Mouse (Mus musculus) brain, adult 10 weeks (tissue): ENCODE data around the gene 9430015G10Rik. TPM values are rescaled to one million over a fixed set of nuclear protein-coding genes. Genes with fewer than 3 reads are reported as not detected.

ENCODE experiments used
- polyA plus RNA-seq: library from polyadenylated mRNA; stranded (reverse); fragments of 350-450 nt; fragmentation: Illumina TruSeq; extraction: RNeasy Lipid Tissue Mini Kit (QIAGEN cat#74804); gene quantifications from one replicate; pipeline ENCODE4 v1.2.3, GENCODE M21; 2015; ENCODE audit warnings: low read depth, low replicate concordance

9430015G10Rik gene
- 20.4 TPM for polyA plus RNA-seq

GRCm38 (mm10) chr4:156109570-156110331 is at the start of gene 9430015G10Rik:
Gene 9430015G10Rik, plus strand, starts transcription at chr4:156109982.

GRCm38 (mm10) chr4:156130436-156130835 is 20.7 kb downstream of the 9430015G10Rik start, which contains the start of gene Rnf223:
Gene Rnf223, plus strand, starts transcription at chr4:156130513.

Other genes starting within 250 kb of the 9430015G10Rik start
- gene Tas1r3, start 246.6 kb upstream of the 9430015G10Rik start, polyA plus RNA-seq: 0.19 TPM
- 17.8 TPM for gene Cptp, start 240.5 kb upstream of the 9430015G10Rik start, polyA plus RNA-seq
- gene Ints11, start 240.4 kb upstream of the 9430015G10Rik start, polyA plus RNA-seq: 36.3 TPM
- 37.8 TPM for gene Pusl1, start 218.2 kb upstream of the 9430015G10Rik start, polyA plus RNA-seq
- 74.8 TPM for gene Acap3, start 218.2 kb upstream of the 9430015G10Rik start, polyA plus RNA-seq
- 56.7 TPM for gene Ube2j2, start 166.2 kb upstream of the 9430015G10Rik start, polyA plus RNA-seq
- 21.7 TPM for gene C1qtnf12, start 147.7 kb upstream of the 9430015G10Rik start, polyA plus RNA-seq
- 10.9 TPM for gene B3galt6, start 117.3 kb upstream of the 9430015G10Rik start, polyA plus RNA-seq
- gene Sdf4, start 117.1 kb upstream of the 9430015G10Rik start, polyA plus RNA-seq: 237 TPM
- 2.8 TPM for gene Tnfrsf4, start 96.1 kb upstream of the 9430015G10Rik start, polyA plus RNA-seq
- gene Tnfrsf18, start 83.8 kb upstream of the 9430015G10Rik start, polyA plus RNA-seq: not detected
- gene Ttll10, start 50.6 kb upstream of the 9430015G10Rik start, polyA plus RNA-seq: 0.48 TPM
- gene Rnf223, start 20.5 kb downstream of the 9430015G10Rik start, polyA plus RNA-seq: 0.34 TPM
- 94.5 TPM for gene Agrn, start 87.5 kb downstream of the 9430015G10Rik start, polyA plus RNA-seq
- gene Isg15, start 90.8 kb downstream of the 9430015G10Rik start, polyA plus RNA-seq: 6.3 TPM
- gene AW011738, start 93.3 kb downstream of the 9430015G10Rik start, polyA plus RNA-seq: 3.0 TPM
- gene Perm1, start 105.9 kb downstream of the 9430015G10Rik start, polyA plus RNA-seq: 0.46 TPM
- 33.9 TPM for gene Plekhn1, start 124.9 kb downstream of the 9430015G10Rik start, polyA plus RNA-seq
- gene Noc2l, start 126.0 kb downstream of the 9430015G10Rik start, polyA plus RNA-seq: 65.3 TPM
- 1.9 TPM for gene Samd11, start 145.7 kb downstream of the 9430015G10Rik start, polyA plus RNA-seq
- gene Vmn2r-ps159, start 221.1 kb downstream of the 9430015G10Rik start, polyA plus RNA-seq: not detected